Mouse (Mus musculus): Measurements from ENCODE around the gene Cpm. TPM values are rescaled to one million over a fixed set of nuclear protein-coding genes. Genes with fewer than 3 reads are reported as not detected.
A peak's percentile ranks its signal among the peaks of the same experiment; 100 is the strongest.

Gene Cpm
- polyA plus RNA-seq, 1 experiment from 2014 or later: 4.6 TPM

DNA sequence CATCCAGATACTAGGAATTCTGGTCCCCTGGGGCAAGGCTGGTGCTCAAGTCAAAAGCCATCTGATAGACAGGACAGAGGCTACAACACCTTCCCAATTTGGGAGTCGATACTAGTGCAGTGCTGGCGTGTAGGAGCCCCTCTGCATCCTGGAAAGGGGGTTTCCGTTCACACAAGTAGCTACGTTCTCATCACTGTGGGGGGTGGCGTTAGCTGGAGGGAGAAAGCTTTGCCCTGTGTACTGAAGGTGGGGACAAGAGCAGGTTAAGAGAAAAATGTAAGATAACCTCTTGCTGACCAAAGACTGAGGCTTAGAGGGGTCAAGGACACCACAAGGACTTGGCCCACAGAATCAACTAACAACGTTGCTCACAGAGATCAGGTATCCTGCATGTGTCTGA is 14.0 kb downstream of the Cpm start:
- ATAC-seq: no peak
- no peaks in the 10 kb centered on the region for H3K9me3 ChIP-seq (ENCODE audit: control insufficient read depth, low read length)

GRCm38 (mm10) chr10:117643711-117644428 is 14.6 kb downstream of the Cpm start:
- Histone ChIP-seq H3K27ac (ENCODE audit: low read length) (no peak overlapping the region), H3K36me3 (ENCODE audit: control insufficient read depth, insufficient read depth) (no peaks in the 10 kb centered on the region), H3K9ac (replicated peaks; ENCODE audit: low read depth, low read length) (no peak overlapping the region), H3K9me3 (ENCODE audit: control insufficient read depth, low read length) (no peaks in the 10 kb centered on the region), H3K27me3 (replicated peaks; ENCODE audit: control insufficient read depth, insufficient read depth, low read length) (no peaks in the 10 kb centered on the region), H3K4me3 (replicated peaks; ENCODE audit: low read length) (no peak overlapping the region), H3K4me2 (ENCODE audit: low read length) (no peak overlapping the region), H3K4me1 (replicated peaks; ENCODE audit: control insufficient read depth, insufficient read depth, low read length) (peaks cover 10% of the 10 kb centered on the region)
- WGBS: 89% methylated on average over 12 of the region's 12 CpGs
- no peak for ATAC-seq

More for the DNA sequence above, 14.0 kb downstream of the Cpm start:
- no peaks in the 10 kb centered on the region for H3K36me3 ChIP-seq (ENCODE audit: control insufficient read depth, insufficient read depth)
- H3K4me2 ChIP-seq (ENCODE audit: low read length): no peak overlapping the region
- no peak overlapping the region for H3K27ac ChIP-seq (ENCODE audit: low read length)
- 82% methylated on average over 6 of the region's 6 CpGs for WGBS
- no peak overlapping the region for H3K9ac ChIP-seq (replicated peaks; ENCODE audit: low read depth, low read length)
- no peaks in the 10 kb centered on the region for H3K27me3 ChIP-seq (replicated peaks; ENCODE audit: control insufficient read depth, insufficient read depth, low read length)
- no peak overlapping the region for H3K4me3 ChIP-seq (replicated peaks; ENCODE audit: low read length)
- peaks cover 10% of the 10 kb centered on the region for H3K4me1 ChIP-seq (replicated peaks; ENCODE audit: control insufficient read depth, insufficient read depth, low read length)

GRCm38 (mm10) chr10:117644429-117644748 is 15.1 kb downstream of the Cpm start:
- Histone ChIP-seq H3K9ac (replicated peaks; ENCODE audit: low read depth, low read length) (no peak overlapping the region), H3K4me2 (ENCODE audit: low read length) (no peak overlapping the region), H3K27ac (ENCODE audit: low read length) (no peak overlapping the region), H3K36me3 (ENCODE audit: control insufficient read depth, insufficient read depth) (no peaks in the 10 kb centered on the region), H3K4me1 (replicated peaks; ENCODE audit: control insufficient read depth, insufficient read depth, low read length) (peaks cover 10% of the 10 kb centered on the region), H3K4me3 (replicated peaks; ENCODE audit: low read length) (no peak overlapping the region), H3K27me3 (replicated peaks; ENCODE audit: control insufficient read depth, insufficient read depth, low read length) (no peaks in the 10 kb centered on the region), H3K9me3 (ENCODE audit: control insufficient read depth, low read length) (no peaks in the 10 kb centered on the region)
- 90% methylated on average over 8 of the region's 8 CpGs for WGBS
- no peak for ATAC-seq

DNA sequence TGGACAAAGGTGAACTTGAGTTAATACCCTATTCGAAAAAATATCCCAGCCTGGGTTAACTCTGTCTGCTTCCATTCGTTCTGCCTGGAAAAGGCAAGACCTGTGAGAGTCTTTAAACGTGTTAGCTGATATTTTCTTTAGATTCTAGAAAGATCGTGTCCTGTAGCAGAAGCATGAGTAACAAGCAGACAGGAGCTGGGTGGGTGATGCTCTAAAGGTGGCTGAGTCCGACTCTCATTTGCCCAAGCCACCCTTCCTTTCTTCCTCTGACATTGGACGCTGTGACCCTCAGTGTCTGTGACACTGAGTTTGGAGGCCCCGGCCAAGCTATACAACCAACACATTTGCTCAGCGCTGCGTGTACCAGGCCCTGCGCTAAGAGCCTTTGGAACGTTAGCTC is 15.5 kb downstream of the Cpm start:
- H3K9ac ChIP-seq (replicated peaks; ENCODE audit: low read depth, low read length): no peak overlapping the region
- no peak overlapping the region for H3K4me3 ChIP-seq (replicated peaks; ENCODE audit: low read length)
- WGBS: 91% methylated on average over 11 of the region's 11 CpGs

GRCm38 (mm10) chr10:117645487-117645964 is 16.2 kb downstream of the Cpm start:
- WGBS: 72% methylated on average over 7 of the region's 7 CpGs
- no peak overlapping the region for H3K9ac ChIP-seq (replicated peaks; ENCODE audit: low read depth, low read length)
- no peak overlapping the region for H3K4me2 ChIP-seq (ENCODE audit: low read length)
- H3K27me3 ChIP-seq (replicated peaks; ENCODE audit: control insufficient read depth, insufficient read depth, low read length): no peaks in the 10 kb centered on the region
- no peak overlapping the region for H3K4me3 ChIP-seq (replicated peaks; ENCODE audit: low read length)
- no peaks in the 10 kb centered on the region for H3K36me3 ChIP-seq (ENCODE audit: control insufficient read depth, insufficient read depth)
- no peak overlapping the region for H3K27ac ChIP-seq (ENCODE audit: low read length)
- no peaks in the 10 kb centered on the region for H3K9me3 ChIP-seq (ENCODE audit: control insufficient read depth, low read length)
- no peak for ATAC-seq
- H3K4me1 ChIP-seq (replicated peaks; ENCODE audit: control insufficient read depth, insufficient read depth, low read length): peaks cover 10% of the 10 kb centered on the region

More for the DNA sequence above, 15.5 kb downstream of the Cpm start:
- Histone ChIP-seq H3K27me3 (replicated peaks; ENCODE audit: control insufficient read depth, insufficient read depth, low read length) (no peaks in the 10 kb centered on the region), H3K9me3 (ENCODE audit: control insufficient read depth, low read length) (no peaks in the 10 kb centered on the region), H3K4me1 (replicated peaks; ENCODE audit: control insufficient read depth, insufficient read depth, low read length) (peaks cover 10% of the 10 kb centered on the region), H3K27ac (ENCODE audit: low read length) (no peak overlapping the region), H3K36me3 (ENCODE audit: control insufficient read depth, insufficient read depth) (no peaks in the 10 kb centered on the region), H3K4me2 (ENCODE audit: low read length) (no peak overlapping the region)
- ATAC-seq: no peak

DNA sequence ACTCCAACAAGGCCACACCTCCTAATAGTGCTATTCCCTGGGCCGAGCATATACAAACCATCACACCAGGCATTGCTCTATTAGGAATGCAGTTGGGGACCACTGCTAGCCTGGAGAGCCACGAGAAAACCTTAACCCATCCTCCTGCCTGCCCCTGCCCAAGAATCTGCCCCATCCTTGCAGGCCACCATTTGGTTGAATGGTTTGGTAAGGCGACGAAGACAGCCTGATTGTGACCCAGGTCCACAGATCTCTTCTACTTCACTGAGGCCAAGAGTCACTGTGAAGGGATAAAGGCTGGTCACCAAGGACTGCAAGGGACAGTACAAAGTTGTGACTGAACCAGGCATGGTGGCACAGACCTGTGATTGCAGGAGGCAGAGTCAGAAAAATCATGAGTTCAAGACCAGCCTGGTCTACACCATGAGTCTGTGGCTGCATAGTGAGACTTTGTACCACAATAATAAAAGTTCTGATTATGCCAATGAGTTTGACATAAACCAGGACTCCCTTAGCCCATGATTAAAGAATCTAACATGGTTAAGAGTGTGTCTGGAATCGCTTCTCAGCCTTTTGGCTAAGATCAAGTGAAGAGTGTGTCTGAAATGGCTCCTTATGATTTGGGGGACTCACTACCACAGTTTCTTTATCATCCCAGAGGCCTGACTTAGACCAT is 17.3 kb downstream of the Cpm start:
- Histone ChIP-seq H3K4me2 (ENCODE audit: low read length) (no peak overlapping the region), H3K27me3 (replicated peaks; ENCODE audit: control insufficient read depth, insufficient read depth, low read length) (no peaks in the 10 kb centered on the region), H3K36me3 (ENCODE audit: control insufficient read depth, insufficient read depth) (no peaks in the 10 kb centered on the region), H3K4me1 (replicated peaks; ENCODE audit: control insufficient read depth, insufficient read depth, low read length) (peaks cover 10% of the 10 kb centered on the region), H3K27ac (ENCODE audit: low read length) (no peak overlapping the region), H3K9me3 (ENCODE audit: control insufficient read depth, low read length) (no peaks in the 10 kb centered on the region), H3K9ac (replicated peaks; ENCODE audit: low read depth, low read length) (no peak overlapping the region), H3K4me3 (replicated peaks; ENCODE audit: low read length) (no peak overlapping the region)
- 85% methylated on average over 5 of the region's 5 CpGs for WGBS
- ATAC-seq: no peak

DNA sequence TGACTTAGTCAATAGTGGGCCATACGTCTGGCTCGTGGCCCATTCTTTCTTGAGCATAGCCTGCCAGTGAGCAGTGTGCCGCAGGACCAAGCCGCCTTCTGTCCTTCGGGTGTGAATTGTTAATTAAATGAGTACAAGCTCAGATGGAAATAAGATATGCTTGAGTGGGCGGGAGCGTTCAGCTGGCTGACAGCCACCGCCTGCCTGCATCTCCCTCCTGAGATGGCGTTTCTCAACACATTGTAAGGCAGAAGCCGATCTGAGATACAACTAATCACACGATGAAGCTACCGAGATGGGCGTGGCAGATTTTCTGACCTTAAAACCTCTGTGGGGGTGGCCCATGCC is 17.8 kb downstream of the Cpm start:
- H3K4me3 ChIP-seq (replicated peaks; ENCODE audit: low read length): no peak overlapping the region
- no peak overlapping the region for H3K27ac ChIP-seq (ENCODE audit: low read length)
- 18% methylated on average over 13 of the region's 13 CpGs for WGBS
- ATAC-seq: peak; percentile 93
- no peaks in the 10 kb centered on the region for H3K9me3 ChIP-seq (ENCODE audit: control insufficient read depth, low read length)
- H3K4me1 ChIP-seq (replicated peaks; ENCODE audit: control insufficient read depth, insufficient read depth, low read length): peaks cover 10% of the 10 kb centered on the region
- H3K4me2 ChIP-seq (ENCODE audit: low read length): peak overlapping the region; percentile 9; the same call in 1 of the 2 replicates
- no peaks in the 10 kb centered on the region for H3K27me3 ChIP-seq (replicated peaks; ENCODE audit: control insufficient read depth, insufficient read depth, low read length)
- no peaks in the 10 kb centered on the region for H3K36me3 ChIP-seq (ENCODE audit: control insufficient read depth, insufficient read depth)
- no peak overlapping the region for H3K9ac ChIP-seq (replicated peaks; ENCODE audit: low read depth, low read length)

- Histone ChIP-seq H3K4me1 (replicated peaks; ENCODE audit: control insufficient read depth, insufficient read depth, low read length) (peaks cover 10% of the 10 kb centered on the region), H3K4me3 (replicated peaks; ENCODE audit: low read length) (no peak overlapping the region), H3K9me3 (ENCODE audit: control insufficient read depth, low read length) (no peaks in the 10 kb centered on the region), H3K4me2 (ENCODE audit: low read length) (no peak overlapping the region), H3K9ac (replicated peaks; ENCODE audit: low read depth, low read length) (no peak overlapping the region), H3K27ac (ENCODE audit: low read length) (no peak overlapping the region), H3K27me3 (replicated peaks; ENCODE audit: control insufficient read depth, insufficient read depth, low read length) (no peaks in the 10 kb centered on the region), H3K36me3 (ENCODE audit: control insufficient read depth, insufficient read depth) (no peaks in the 10 kb centered on the region)
- 57% methylated on average over 2 of the region's 2 CpGs for WGBS
- no peak for ATAC-seq
Observed at GRCm38 (mm10) chr10:117647964-117648472, 18.7 kb downstream of the Cpm start.

GRCm38 (mm10) chr10:117648643-117649042 is 19.3 kb downstream of the Cpm start:
- no peak overlapping the region for H3K9ac ChIP-seq (replicated peaks; ENCODE audit: low read depth, low read length)
- no peaks in the 10 kb centered on the region for H3K36me3 ChIP-seq (ENCODE audit: control insufficient read depth, insufficient read depth)
- peaks cover 10% of the 10 kb centered on the region for H3K4me1 ChIP-seq (replicated peaks; ENCODE audit: control insufficient read depth, insufficient read depth, low read length)
- no peak for ATAC-seq
- no peak overlapping the region for H3K27ac ChIP-seq (ENCODE audit: low read length)
- no peaks in the 10 kb centered on the region for H3K27me3 ChIP-seq (replicated peaks; ENCODE audit: control insufficient read depth, insufficient read depth, low read length)
- no peak overlapping the region for H3K4me2 ChIP-seq (ENCODE audit: low read length)
- 93% methylated on average over 3 of the region's 3 CpGs for WGBS
- H3K9me3 ChIP-seq (ENCODE audit: control insufficient read depth, low read length): no peaks in the 10 kb centered on the region
- no peak overlapping the region for H3K4me3 ChIP-seq (replicated peaks; ENCODE audit: low read length)
